Mouse (Mus musculus) kidney, adult 2 months (tissue): ENCODE measurements around the gene Iqsec1.

Source experiments
- CTCF ChIP-seq: fragments of 200-500 bp; conservative IDR thresholded peaks from 2 replicates; pipeline ENCODE4 v1.5.1; 2011; ENCODE audit warnings: low read depth, mild to moderate bottlenecking, control low read depth, low read length, moderate library complexity, mixed read lengths; ENCODE audit not compliant: insufficient read depth, insufficient read length
- POLR2A ChIP-seq: fragments of 200-500 bp; IDR thresholded peaks from one replicate; pipeline ENCODE4 v1.6.1; 2011; ENCODE audit warnings: low read depth, low read length, control low read depth

- TF ChIP-seq POLR2A (no peak), CTCF (no peak)
These were observed 25.9 kb upstream of the Iqsec1 start for GRCm38 (mm10) chr6:91014198-91014958.
